Mouse (Mus musculus): Measurements from ENCODE around the gene Eepd1. TPM values are rescaled to one million over a fixed set of nuclear protein-coding genes. Genes with fewer than 3 reads are reported as not detected.

The Eepd1 gene
- total RNA-seq, 4 experiments from 2014 or later = 16.6 to 24.4 (median 20.6) TPM

DNA sequence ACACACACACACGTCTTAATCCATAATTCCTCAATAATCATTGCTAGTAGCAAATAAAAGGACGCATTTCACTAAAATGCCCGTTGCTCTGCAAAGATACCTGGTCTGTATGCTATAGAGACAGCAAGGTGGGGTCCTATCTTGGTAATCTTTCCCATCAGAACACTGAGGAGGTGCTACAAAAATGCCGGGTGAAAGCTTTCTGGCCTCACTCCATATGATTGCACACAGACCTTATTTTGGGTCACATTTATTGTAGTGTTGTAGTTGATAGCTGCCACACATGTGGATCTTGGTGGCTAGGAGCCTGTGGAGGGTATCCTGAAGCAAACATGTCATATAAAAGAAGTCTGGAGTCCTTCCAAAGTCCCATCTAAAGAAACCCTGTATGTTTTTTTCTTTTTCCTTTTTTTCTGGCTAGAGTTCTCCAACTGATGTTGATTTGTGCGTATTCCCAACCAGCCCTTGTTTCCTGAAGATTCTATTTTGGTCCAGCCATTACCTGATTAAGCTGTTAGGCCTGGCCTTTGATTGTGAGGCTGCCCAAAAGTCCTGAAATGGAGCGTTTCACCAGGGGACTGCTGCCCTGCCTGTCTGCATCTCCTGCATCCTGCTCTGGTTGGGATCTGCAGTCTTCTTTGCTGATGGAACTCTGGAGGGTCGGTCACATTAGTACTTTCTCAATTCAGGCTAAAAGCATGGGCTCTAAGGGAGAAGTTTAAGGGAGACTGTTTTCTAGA is 8.0 kb downstream of the Eepd1 start:
- peak; percentile 24 for DNase-seq (ENCODE audit: low spot score)

DNA sequence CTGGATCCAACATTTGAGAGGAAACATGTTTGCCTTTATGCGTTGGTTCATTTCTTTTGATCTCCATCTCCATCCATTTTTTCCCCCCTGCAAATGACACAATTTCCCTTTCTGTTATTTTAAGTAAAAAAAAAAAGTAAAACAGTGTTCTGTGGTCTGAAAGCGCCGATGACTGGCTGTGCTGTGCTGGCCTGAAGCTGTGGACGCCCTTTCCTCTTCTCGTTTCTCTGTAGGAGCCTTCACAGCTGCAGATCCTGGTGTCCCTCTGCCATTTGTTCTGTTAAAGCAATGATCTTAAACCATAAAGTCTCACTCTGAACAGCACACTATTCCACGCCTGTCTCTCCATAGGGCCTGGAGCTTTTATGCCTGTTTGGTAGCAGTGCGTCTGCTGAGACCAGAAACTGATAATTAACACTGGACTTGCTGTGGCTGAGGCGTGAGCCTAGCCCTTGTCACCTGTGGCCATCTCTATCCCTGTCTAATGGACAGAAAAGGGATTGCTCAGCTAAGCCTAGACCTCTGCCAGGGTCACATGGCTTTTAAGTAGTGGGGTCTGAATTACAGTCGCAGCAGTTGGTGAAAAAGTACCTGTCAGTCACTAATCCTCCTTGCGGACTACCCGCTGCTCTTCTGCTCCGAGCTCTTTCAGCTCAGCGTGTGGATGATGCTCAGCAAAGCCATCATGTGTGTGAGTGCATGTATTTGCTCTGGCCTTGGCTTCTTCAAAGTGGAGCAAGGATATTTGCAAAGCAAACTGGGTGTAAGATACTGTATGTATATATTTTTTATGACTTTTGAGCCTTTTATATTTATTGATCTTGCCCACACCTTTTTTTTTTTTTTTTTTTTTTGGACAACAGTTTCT is 9.2 kb downstream of the Eepd1 start:
- DNase-seq (ENCODE audit: low spot score) = no peak

DNA sequence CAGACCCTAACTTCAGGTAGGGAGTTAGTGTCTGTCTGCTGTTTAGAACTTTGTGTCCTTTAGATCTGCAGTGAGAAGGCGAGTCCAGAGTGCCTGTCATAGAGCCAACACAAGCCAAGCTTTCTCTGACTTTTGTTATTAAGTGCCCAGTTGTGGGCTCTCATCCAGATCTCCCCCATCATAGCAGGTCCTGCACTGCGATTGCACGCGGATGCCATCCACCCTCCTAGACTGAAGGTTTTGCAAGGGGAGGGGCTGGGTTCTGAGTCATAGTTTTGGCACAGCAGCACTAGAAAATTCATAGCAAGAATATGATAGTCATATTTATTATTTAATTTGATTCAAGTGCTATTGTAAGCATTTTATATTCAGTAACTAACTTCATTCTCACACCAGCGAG is 12.6 kb downstream of the Eepd1 start:
- no peak for DNase-seq (ENCODE audit: low spot score)

DNA sequence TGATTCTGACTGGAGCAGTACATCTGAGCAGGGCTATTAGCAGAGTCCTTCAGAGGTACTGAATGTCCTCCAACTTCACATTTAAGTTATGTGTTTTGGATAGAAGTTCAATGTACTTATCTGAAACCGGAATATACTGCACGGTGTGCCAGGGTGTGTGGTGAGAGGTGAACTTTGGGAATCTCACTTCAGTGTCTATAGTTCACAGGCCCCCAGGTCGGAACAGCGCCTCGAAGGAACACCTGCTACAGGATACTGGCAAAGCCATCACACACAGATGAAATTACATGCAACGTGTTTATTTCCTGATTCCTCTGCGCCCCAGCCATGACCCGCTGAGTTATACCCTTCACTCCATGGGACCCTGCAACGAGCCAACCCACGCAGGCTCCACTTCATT is 14.3 kb downstream of the Eepd1 start:
- DNase-seq (ENCODE audit: low spot score) = no peak

DNA sequence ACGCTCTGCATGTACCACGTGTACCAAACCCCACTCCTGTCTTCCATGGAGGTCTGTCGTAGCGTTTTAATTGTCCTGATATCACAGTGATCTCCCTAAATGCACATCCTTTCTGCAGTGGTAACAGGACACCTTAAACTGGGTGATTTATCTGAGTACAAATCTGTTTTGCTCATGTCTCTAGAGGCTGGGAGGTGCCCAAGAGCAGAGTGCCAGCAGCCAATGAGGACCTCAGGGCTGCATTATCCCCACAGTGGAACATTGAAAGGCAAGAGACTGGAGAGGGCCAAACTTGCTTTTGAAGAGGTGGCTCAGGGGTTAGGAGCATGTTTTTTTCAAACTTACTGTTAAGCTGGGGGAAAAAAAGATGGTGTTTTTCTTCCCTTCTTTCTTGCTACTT is 14.8 kb downstream of the Eepd1 start:
- no peak for DNase-seq (ENCODE audit: low spot score)

DNA sequence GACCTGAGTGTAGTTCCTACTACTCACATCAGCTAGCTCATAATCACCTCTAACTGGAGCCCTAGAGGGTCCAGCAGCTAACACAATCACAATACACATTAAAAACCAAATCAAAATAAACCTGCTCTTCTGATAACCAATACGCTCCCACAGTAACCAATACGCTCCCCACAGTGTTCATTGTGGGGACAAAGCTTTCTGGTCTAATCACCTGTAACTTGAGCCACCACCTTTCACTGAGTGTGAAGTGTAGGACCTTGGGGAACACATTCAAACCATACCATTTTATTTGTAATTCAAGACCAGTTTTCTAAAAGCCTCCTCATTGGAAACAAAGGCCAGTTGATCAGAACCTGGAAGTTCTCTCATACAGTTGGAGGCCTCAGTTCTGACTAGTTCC is 15.4 kb downstream of the Eepd1 start:
- DNase-seq (ENCODE audit: low spot score) = no peak

DNA sequence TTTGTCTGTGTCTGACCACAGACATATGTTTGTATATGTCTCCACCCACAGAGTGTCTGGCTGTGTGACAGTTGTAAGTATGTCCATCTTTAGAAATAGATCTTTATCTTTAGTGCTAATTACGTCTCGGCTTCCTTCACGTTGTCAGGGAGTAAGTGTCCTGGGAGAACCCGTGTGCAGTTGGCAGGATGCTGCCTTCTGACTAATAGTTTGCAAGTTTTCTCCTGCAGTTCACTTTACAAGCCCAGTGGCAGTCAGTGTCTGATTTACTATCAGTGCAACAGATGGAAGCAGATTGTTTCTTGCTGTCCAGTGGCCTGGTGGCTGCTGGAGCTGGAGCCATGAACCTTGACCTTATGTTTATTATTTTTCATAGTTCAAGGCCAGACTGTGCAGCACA is 17.4 kb downstream of the Eepd1 start:
- no peak for DNase-seq (ENCODE audit: low spot score)

DNA sequence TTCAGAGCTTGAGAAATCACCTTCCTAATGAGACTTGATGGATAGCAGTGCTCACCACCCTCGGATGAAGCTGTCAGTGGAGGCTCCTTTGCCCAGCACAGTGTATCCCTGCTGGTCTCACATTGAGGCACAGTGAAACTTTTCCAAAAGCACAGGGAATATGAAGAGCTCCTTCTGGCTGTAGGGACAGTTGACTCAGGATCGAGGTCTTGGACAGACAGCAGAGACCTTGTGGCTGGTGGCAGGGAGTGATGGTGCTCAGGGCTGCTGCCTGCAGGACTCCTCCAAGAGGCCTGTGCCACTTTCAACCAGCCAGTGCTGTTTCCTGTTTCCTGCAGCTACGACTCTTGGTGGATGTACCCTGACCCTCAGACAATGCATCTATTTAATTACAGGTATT is 18.0 kb downstream of the Eepd1 start:
- no peak for DNase-seq (ENCODE audit: low spot score)

DNA sequence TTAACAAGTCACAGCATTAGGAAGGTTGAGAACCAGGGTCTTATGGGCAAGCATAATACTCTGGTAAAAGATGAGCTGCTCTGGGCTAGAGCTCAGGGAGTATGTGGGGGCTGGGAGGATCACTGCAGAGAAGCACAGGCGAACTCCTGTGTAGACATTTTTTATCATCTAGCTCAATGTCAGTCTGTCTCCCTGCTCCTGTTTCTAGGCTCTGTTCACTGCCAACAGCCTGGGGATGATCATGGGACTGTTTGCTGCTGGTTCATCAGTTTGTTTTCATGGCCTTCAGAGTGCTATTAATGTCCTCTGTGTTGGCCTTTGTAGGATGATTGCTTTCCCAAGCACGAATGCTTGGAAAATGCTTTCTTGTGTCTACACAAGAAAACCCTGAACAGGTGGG is 18.7 kb downstream of the Eepd1 start:
- no peak for DNase-seq (ENCODE audit: low spot score)

DNA sequence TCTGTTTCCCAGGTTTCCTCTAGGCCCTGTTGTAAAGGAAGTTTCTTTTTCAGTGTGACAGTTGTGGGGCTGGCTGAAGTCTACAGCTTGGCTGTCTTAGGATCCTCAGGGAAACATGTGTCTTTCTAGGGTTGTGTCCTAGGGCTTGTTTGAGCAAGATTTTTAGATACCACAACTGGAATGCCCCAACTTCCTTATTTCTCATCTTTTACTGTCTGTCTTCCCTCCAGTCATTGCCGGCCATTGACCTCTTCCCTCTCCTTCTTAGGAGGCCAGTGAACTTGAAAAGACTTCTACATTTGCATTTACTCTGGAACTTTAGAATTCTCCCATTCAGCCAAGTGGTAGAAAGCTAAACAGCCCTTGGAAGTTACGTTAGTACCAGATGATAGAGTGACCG is 27.5 kb downstream of the Eepd1 start:
- DNase-seq (ENCODE audit: low spot score) = no peak

DNA sequence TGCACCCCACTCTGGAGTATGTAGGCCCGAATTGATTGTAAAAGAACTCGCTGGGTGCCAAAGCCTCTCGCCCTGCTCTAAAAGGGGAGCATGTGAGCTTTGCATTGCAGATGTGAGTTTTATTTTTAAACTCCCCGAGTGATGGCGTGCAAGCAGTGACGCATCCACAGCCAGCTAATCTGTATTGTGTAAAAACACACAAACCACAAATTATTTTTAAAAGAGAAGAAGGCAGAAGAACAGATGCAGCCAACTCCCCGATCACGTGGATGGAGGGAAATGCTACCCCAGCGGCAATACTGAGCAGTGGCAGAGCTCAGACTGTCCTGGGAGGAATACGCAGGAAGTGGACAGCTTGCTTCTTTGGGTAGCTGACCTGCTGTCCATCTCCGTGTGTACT is 29.2 kb downstream of the Eepd1 start:
- DNase-seq (ENCODE audit: low spot score) = peak; percentile 52

DNA sequence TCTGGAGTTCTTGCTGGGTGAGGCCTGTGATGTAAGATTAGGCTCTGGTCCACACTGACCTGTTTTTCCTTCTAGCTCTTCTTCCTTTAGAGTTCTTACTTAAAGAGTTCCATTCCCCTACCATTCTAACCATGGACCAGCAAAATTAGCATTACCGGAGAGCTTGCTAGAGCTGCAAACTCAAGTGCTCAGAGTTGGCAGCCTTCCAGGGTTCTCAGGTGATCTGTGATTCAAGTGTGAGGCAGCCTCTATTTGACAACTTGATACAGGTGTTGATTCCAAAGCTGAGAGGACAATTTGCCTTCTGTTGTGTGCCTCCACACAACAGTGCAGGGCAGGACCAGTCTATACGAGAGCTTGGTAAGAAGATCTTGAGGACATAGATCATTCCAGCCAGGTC is 31.7 kb downstream of the Eepd1 start:
- DNase-seq (ENCODE audit: low spot score) = no peak

DNA sequence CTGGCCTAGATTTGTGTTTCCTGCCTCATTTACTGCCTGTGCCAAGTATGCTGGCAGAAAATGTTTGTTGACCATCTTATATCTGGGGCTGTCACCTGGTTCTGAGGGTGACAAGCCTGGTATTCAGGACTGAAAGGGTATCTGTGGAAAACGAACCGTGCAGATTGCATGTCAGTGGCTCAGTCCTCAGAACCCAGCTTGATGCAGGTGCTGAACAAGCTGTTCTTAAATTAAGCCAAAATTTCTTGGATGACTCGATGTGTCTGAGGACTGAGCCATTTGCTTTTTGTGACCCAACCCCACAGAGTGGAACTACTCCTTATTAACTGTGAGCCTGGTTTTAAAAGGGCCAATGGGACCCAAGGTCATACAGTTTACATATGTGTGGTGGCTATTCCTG is 32.2 kb downstream of the Eepd1 start:
- no peak for DNase-seq (ENCODE audit: low spot score)

DNA sequence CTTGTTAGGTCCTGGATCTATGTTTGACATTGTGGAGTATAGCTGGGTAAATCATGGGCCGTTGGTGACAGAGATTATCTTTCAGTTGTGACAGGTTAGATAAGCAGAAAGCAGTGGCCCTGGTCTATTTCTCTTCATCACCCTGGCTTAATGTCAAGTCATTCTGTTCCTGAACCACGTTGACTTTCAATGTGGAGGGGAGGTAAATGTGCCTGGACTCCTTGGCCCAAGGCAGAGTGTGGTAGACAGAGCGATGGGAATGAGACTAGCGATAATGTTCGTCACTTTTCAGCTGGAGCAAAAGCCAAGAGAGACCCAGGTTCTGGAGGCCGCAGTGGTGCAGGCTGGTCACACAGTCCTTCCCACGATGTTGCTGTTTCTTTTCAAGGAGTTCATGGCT is 35.3 kb downstream of the Eepd1 start:
- no peak for DNase-seq (ENCODE audit: low spot score)

DNA sequence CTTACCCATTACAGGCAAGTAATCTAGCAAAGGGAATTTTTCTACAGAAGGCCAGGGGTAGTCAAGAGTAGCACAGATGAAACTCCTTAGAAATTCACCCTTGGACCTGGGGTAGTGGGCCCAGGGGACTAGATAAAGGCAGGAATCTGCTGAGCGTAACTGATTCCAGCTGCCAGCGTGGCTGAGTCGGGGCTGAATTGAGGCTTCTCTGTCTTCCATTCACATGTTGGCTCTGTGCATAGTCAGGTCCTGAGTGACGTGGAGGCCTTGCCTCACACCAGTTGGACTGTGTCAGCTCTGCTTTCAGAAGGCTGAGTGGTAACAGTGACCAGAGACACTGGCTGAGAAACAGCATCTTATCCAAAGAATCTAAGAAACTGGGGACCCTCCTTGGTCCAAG is 36.6 kb downstream of the Eepd1 start:
- no peak for DNase-seq (ENCODE audit: low spot score)

DNA sequence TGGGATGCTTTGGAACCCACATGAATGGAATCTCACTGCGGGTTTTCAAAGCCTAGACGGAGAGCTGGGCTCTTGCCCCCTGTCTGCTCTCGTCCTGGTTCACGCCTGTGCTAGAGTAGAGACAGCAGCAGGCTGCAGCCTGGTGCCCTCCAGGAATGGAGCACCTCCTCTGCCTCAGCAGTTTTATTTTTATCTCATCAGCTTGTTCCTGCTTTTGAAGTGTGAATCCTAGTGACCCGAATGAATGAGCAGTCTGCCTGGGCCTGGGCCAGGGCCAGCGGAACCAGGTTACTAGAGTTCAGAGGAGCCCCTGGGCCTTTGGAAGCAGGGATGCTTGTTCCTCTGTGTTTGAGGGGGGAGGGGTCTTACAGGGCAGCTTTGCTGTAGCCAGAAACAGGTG is 37.8 kb downstream of the Eepd1 start:
- DNase-seq (ENCODE audit: low spot score) = peak; percentile 50

DNA sequence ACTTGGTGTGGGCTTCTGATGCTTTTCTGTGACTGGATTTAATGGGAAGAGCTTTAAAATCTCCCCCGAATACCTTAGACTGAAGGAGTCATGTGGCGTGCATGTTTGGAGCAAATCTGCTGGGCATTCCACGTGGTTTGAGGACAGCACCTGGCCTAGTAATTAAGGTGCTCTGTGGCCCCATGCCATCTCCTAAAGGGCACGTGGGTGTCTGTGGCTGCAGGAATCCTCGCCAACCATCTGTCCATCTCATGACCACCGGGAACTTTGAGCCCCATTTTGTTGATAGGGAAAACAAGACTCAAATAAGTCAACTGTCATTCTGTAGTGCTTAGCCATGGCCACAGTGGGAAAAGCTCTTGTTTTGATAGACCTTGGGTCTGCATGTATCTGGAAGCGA is 39.5 kb downstream of the Eepd1 start:
- DNase-seq (ENCODE audit: low spot score) = no peak

DNA sequence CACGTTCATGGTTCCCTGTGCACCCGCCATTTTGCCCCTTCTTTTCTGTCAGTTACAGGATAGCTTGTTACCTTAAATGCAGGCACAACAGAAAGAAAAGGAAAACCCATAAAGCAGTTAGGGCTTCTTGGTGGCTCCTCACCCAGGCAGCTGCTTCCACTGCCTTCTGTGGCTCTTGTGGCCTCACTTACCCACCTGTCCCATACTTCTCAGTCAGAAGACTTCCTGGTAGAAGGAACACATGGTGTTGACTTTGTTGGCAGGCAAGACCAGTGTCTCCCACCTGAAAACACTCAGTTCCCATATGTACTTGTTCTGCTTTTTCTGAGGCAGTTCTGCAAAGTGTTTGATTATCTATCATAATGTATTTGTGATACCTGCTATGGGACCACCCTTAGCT is 40.5 kb downstream of the Eepd1 start:
- DNase-seq (ENCODE audit: low spot score) = no peak

DNA sequence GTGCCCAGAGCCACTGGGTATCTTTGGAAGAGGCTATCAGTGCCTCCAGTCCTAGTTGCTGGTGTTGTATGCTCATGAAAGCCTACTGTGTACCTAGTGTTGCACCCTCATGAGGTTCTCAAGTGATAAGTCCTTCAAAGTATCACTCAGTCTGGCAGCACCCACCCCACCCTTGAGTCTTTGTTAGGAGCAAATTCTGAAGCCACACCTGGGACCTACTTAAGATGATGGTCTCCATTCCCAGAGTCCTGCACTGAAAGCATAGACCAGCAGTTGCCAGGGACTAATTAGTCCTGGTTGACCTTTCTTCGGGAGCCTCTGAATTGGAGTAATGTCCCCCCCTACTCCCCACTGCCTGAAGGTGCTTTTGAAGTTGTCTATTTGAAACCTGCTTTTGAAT is 45.2 kb downstream of the Eepd1 start:
- no peak for DNase-seq (ENCODE audit: low spot score)

DNA sequence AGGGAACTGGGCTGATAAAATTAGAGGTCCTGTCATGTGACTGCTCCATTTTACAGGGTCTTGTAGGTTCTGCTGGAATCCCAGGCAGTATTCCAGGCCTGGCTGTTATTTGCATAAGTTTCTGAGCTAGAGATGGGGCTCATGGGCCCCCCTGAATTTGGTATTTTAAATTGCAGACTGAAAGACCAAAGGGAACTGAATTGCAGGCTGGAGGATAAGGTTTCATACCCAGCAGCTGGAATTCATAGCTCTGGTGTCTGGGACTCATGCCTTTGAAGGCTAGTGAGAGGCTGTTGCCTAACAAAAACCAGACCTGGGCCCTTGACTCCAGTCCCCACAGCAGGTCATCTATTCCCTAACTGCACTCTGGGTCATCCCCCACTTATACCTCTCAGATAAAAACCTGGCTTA is 45.6 kb downstream of the Eepd1 start:
- peak; percentile 62 for DNase-seq (ENCODE audit: low spot score)

DNA sequence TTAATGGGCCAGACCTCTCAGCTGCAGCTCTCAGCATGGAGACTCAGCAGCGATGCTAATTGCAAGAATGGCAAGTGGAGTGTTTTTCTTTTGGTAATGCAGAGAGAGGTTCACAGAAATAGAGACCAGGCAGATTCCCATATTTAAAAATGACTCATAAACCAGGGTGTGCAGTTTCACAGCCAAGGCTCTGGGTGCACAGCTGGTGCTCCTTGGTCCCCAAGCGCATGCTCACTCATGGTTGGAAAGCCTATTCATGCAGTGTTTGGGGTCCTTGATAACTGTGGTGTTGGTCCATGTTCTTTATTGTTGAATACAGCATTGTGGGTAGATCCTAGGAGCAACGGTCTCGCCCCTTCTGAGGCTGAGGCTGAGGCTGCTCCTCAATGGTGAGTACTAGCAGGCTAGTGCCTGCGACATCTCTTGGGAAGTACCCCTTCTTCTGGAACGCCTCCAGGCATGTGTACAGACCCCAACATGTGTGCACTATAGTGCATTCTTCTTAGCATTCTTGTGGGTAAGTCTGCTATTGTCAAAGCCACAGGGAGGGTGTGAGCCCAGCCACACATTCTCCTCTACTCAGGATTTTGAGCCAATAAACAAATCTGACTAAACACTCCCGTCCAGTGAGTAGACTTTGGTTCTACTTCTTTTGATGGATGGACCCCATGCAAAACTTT is 46.2 kb downstream of the Eepd1 start:
- no peak for DNase-seq (ENCODE audit: low spot score)

DNA sequence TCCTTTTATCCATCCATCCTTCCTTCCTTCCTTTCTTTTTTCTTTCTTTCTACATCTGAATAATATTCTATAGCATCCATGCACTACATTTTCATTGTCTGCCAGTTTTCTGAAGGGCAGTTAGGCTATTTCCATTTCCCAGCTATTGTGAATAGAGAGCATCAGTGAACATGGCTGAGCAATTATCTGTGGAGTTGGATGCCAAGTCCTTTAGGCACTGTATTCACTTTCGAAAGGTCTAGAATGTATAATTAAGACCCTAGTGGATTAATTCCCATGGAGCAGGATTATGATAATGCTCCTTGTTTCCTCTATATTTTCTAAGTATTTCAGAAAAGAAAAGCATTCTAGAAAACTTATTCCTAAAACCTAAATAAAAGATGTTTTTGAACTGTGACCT is 50.3 kb downstream of the Eepd1 start:
- no peak for DNase-seq (ENCODE audit: low spot score)

DNA sequence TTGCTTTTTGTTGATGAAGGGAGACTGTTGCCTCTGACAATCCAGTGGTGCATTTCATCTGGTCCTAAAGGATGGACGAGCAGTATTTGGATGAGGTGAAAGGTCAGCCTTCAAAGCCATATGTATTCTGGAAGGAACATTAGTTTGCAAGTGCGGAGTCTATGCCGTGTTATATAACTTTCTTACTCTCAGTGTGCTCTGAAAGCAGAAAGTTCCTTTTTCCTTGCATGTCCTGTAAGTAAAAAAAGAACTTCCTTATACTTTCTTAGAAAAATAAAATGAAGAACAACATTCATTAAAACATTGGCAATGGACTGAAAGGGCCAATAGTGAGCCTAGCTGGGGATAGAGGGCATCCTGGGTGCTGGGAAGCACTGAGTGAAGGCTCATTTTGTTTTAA is 50.8 kb downstream of the Eepd1 start:
- no peak for DNase-seq (ENCODE audit: low spot score)

All from heart, adult 8-10 months (tissue).